Mouse (Mus musculus) liver, adult 2 months (tissue): ENCODE data around the gene Itsn1.

Experiments used
- CTCF ChIP-seq: fragments of 200-500 bp; IDR thresholded peaks from 2 replicates; pipeline ENCODE4 v1.5.1; 2011; ENCODE audit warnings: low read depth, low read length, control low read depth
- POLR2A ChIP-seq: fragments of 200-500 bp; IDR thresholded peaks from 2 replicates; pipeline ENCODE4 v1.6.1; 2011; ENCODE audit warnings: low read length, control low read depth; ENCODE audit not compliant: insufficient read depth; ENCODE audit errors: extremely low read depth

DNA sequence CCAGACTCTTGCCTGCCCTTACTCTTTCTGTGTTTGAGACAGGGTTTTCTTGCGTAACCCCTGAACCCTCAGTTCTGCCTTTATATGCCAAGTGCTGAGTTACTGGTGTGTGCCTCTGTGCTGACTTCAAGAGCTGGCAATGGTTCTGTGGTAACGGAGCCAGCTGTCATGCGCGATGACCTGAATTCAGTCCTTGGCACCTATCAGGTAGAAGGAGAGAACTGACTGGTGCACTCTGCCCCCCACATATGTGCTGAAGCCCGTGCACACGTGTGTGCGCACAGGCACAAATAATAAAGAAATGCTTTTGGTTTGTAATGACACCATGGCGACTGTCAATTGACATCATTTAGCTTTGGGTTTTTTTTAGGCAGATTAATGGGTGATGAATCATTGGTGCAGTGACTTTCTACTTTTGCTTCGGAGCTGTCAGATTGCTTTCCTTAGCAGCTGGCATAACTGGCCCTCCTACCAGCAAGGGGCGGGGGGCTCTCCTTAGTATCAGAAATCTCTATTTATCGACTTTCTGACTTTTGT, 38.2 kb downstream of the Itsn1 start:
- TF ChIP-seq POLR2A = no peak
- TF ChIP-seq CTCF = no peak
